Mouse (Mus musculus) liver, embryonic 12.5 days (tissue): ENCODE results near the gene Brk1. TPM values are rescaled to one million over a fixed set of nuclear protein-coding genes. Genes with fewer than 3 reads are reported as not detected.
A peak's percentile ranks its signal among the peaks of the same experiment; 100 is the strongest.

Source experiments
- ATAC-seq: fragments of 200-750 bp; cut with Nextera tagmentation; 2 replicates; pipeline ENCODE4 v1.8.0; 2017; ENCODE audit warnings: moderate number of reproducible peaks, mild to moderate bottlenecking, moderate library complexity
- H3K27ac ChIP-seq: fragments of 300-500 bp; sonication (generic); 2 replicates; pipeline ENCODE4 v1.5.1; 2016; ENCODE audit warnings: mild to moderate bottlenecking
- H3K27me3 ChIP-seq: fragments of 300-500 bp; sonication (generic); replicated peaks from 2 replicates; pipeline ENCODE4 v1.6.1; 2016; ENCODE audit warnings: mild to moderate bottlenecking, moderate library complexity
- H3K36me3 ChIP-seq: fragments of 300-500 bp; sonication (generic); 2 replicates; pipeline ENCODE4 v1.6.1; 2016; ENCODE audit warnings: mild to moderate bottlenecking, moderate library complexity
- H3K4me1 ChIP-seq: fragments of 300-500 bp; sonication (generic); 2 replicates; pipeline ENCODE4 v1.6.1; 2016
- H3K4me2 ChIP-seq: fragments of 300-500 bp; sonication (generic); 2 replicates; pipeline ENCODE4 v1.6.1; 2016; ENCODE audit warnings: mild to moderate bottlenecking, moderate library complexity
- H3K4me3 ChIP-seq: fragments of 300-500 bp; sonication (generic); 2 replicates; pipeline ENCODE4 v1.5.1; 2016; ENCODE audit warnings: mild to moderate bottlenecking, moderate library complexity
- H3K9ac ChIP-seq: fragments of 300-500 bp; sonication (generic); 2 replicates; pipeline ENCODE4 v1.6.1; 2016; ENCODE audit warnings: mild to moderate bottlenecking, moderate library complexity
- H3K9me3 ChIP-seq: fragments of 300-500 bp; sonication (generic); replicated peaks from 2 replicates; pipeline ENCODE4 v1.6.1; 2016; ENCODE audit warnings: mild to moderate bottlenecking, moderate library complexity
- WGBS: fragments of 180-500 bp; shearing (Covaris S2); methylation state at CpG from one replicate; pipeline ENCODE4 v1.1.7; 2016; ENCODE audit not compliant: insufficient replicate concordance; 5-methylcytosine and 5-hydroxymethylcytosine counted together
- polyA plus RNA-seq: library from polyadenylated mRNA; unstranded; fragments of >200 nt; fragmentation: Nextera tagmentation; extraction: Ambion mirVana; gene quantifications from 2 replicates; pipeline ENCODE4 v1.2.1, GENCODE M21; 2016

The Brk1 gene
- polyA plus RNA-seq, 1 experiment from 2014 or later, result 109 TPM

- Histone ChIP-seq H3K4me3 (no peak overlapping the region), H3K27me3 (no peaks in the 10 kb centered on the region), H3K4me2 (no peak overlapping the region), H3K4me1 (peaks cover 37% of the 10 kb centered on the region), H3K9me3 (no peaks in the 10 kb centered on the region), H3K36me3 (peaks cover 21% of the 10 kb centered on the region), H3K27ac (no peak overlapping the region), H3K9ac (no peak overlapping the region)
- 77% methylated on average over 6 of the region's 6 CpGs for WGBS
- no peak for ATAC-seq
Observed at GRCm38 (mm10) chr6:113602821-113603220, 1.8 kb upstream of the Brk1 start.

DNA sequence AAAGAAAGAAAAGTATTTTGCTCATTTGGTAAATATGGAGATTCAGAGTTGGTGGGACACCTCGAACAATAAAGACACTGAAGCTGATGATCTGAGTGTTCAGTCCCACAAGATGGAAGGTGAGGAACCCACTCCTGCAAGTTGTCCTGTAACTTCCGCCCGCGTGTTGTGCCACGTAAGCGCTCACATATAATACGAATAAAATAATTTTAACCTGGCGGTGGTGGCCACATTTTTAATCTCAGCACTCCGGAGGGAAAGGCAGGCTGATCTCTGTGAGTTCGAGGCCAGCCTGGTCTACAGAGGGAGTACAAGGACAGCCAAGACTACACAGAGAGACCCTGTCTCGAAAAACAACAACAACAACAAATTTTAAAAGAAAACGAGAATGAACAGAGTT, 579 bp upstream of the Brk1 start:
- no peaks in the 10 kb centered on the region for H3K27me3 ChIP-seq
- H3K27ac ChIP-seq, result peak overlapping the region; percentile 77; the same call in 1 of the 2 replicates
- H3K4me1 ChIP-seq, result peaks cover 41% of the 10 kb centered on the region
- H3K9ac ChIP-seq, result peak overlapping the region; percentile 87
- 42% methylated on average over 12 of the region's 12 CpGs for whole genome bisulfite sequencing
- ATAC-seq, result peak; percentile 16
- H3K9me3 ChIP-seq, result no peaks in the 10 kb centered on the region
- peak overlapping the region; percentile 92 for H3K4me3 ChIP-seq
- H3K36me3 ChIP-seq, result peaks cover 25% of the 10 kb centered on the region
- peak overlapping the region; percentile 85 for H3K4me2 ChIP-seq

DNA sequence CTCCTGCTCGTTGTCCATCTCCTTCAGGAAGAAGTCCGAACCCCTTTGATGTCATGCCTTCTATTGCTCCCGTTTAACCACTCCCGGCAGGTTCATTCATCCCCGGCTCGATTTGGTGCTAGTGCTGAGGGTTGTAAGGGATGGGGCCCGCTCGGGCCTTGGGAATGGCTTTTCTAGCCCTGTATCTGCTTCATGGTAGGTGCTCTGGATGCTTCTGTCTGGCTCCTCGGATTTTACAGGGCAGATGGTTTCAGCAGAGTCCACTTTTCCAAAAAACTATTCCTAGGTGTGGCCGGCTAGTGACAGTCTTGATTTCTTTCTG, 613 bp downstream of the Brk1 start:
- H3K27me3 ChIP-seq, result no peaks in the 10 kb centered on the region
- peak; percentile 25 for ATAC-seq
- peak overlapping the region; percentile 92 for H3K4me3 ChIP-seq
- no peaks in the 10 kb centered on the region for H3K9me3 ChIP-seq
- peak overlapping the region; percentile 85 for H3K4me2 ChIP-seq
- H3K36me3 ChIP-seq, result peaks cover 35% of the 10 kb centered on the region
- H3K4me1 ChIP-seq, result peaks cover 41% of the 10 kb centered on the region
- H3K27ac ChIP-seq, result peak overlapping the region; percentile 77
- H3K9ac ChIP-seq, result peak overlapping the region; percentile 87
- WGBS, result 3% methylated on average over 10 of the region's 10 CpGs

DNA sequence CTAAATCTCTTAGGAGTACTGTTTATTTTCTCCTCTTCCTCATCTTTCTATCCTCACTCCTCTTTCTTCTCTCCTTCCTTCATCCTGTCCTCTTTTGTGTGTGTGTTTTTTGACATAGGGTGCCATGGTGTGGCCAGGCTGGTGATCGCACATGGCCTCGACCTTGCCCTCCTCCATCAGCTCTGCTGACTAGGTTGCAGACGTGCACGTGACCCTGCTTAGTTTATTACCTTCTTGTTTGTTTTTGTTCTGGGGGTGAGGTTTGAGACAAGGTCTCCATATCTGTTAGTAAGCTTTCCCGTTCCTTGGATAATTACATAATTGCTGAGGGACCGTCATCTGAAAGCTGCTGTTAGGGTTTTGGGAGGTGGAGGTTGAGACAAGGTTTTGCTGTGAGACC, 4.3 kb downstream of the Brk1 start:
- Histone ChIP-seq H3K27me3 (no peaks in the 10 kb centered on the region), H3K36me3 (peaks cover 65% of the 10 kb centered on the region), H3K27ac (no peak overlapping the region), H3K4me2 (no peak overlapping the region), H3K4me3 (no peak overlapping the region), H3K9ac (no peak overlapping the region), H3K4me1 (peaks cover 35% of the 10 kb centered on the region), H3K9me3 (no peaks in the 10 kb centered on the region)
- ATAC-seq, result no peak
- 79% methylated on average over 6 of the region's 6 CpGs for WGBS

DNA sequence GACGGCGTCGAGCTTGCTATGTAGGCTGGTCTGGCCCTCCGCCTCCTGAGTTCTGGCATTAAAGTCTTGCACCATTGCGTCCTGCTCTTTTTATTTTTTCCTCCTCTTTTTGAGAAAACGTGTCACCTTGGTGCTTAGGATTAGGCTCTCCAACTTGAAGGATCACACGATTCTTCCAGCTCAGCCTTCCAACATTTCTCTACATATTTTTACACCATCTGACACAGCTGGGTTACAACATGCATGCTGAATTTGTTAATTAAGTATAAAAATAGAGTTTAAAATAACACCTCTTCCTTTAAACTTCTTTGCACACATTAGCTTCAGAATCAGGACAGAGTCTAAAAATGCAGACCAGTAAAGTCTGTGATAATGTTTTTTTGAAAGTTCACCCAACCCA, 4.7 kb downstream of the Brk1 start:
- Histone ChIP-seq H3K4me1 (peaks cover 31% of the 10 kb centered on the region), H3K27me3 (no peaks in the 10 kb centered on the region), H3K4me2 (no peak overlapping the region), H3K9ac (no peak overlapping the region), H3K27ac (no peak overlapping the region), H3K9me3 (no peaks in the 10 kb centered on the region), H3K4me3 (no peak overlapping the region), H3K36me3 (peaks cover 69% of the 10 kb centered on the region)
- 89% methylated on average over 7 of the region's 7 CpGs for WGBS
- ATAC-seq, result no peak

GRCm38 (mm10) chr6:113612258-113612969, 7.8 kb downstream of the Brk1 start:
- Histone ChIP-seq H3K4me3 (no peak overlapping the region), H3K9me3 (no peaks in the 10 kb centered on the region), H3K9ac (no peak overlapping the region), H3K27me3 (no peaks in the 10 kb centered on the region), H3K4me1 (peaks cover 9% of the 10 kb centered on the region; the same call in 1 of the 2 replicates), H3K27ac (no peak overlapping the region), H3K4me2 (no peak overlapping the region), H3K36me3 (peaks cover 88% of the 10 kb centered on the region)
- no peak for ATAC-seq
- WGBS, result 81% methylated on average over 8 of the region's 8 CpGs

DNA sequence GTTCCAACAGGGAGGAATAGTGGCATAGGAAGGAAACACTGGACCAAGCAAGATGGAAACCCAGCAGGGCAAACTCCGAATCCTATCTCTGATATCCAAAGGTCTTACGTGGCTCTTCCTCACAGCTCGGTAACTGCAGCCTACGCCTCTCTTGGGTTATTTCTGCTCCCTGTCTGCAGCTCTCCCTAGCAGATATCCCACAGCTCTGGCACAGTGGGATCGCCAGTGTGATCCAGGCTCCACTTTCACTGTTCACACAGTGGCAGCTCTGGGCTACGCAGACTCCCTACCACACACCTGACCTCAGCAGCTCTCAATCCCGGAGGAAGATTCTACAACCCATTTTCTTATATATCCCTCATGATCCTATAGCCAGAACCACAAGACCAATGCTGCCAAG, 9.6 kb downstream of the Brk1 start:
- ATAC-seq, result no peak

GRCm38 (mm10) chr6:113614997-113615396, 10.4 kb downstream of the Brk1 start:
- Histone ChIP-seq H3K9ac (no peak overlapping the region), H3K4me1 (0 out of 2 replicates have a peak, but pooled peaks cover 3% of the 10 kb centered on the region), H3K9me3 (no peaks in the 10 kb centered on the region), H3K36me3 (peaks cover 81% of the 10 kb centered on the region), H3K27ac (no peak overlapping the region), H3K4me3 (no peak overlapping the region), H3K27me3 (no peaks in the 10 kb centered on the region), H3K4me2 (no peak overlapping the region)
- ATAC-seq, result no peak
- 90% methylated on average over 8 of the region's 8 CpGs for WGBS

More for the DNA sequence above, 9.6 kb downstream of the Brk1 start:
- Histone ChIP-seq H3K9ac (no peak overlapping the region), H3K9me3 (no peaks in the 10 kb centered on the region), H3K27me3 (no peaks in the 10 kb centered on the region), H3K4me3 (no peak overlapping the region), H3K4me1 (0 out of 2 replicates have a peak, but pooled peaks cover 3% of the 10 kb centered on the region), H3K27ac (no peak overlapping the region), H3K36me3 (peaks cover 88% of the 10 kb centered on the region), H3K4me2 (no peak overlapping the region)
- 93% methylated on average over 7 of the region's 7 CpGs for WGBS

DNA sequence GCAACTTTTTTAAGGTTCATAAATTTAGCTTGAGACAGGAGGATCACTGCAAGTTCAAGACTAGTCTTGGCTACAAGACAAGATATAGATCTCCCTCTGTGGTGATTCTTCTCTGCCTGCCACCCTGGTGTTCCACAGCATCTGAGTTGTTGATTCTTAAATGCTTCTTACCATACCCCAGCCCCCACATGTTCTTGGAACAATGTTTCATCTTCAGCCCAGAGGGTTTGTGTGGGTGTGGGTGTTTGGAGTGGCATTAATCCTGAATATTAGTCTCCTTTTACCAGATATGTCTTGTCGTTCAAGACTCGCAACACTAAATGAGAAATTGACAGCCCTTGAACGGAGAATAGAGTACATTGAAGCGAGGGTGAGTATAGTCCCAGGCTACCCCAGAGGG, 10.9 kb downstream of the Brk1 start:
- Histone ChIP-seq H3K27me3 (no peaks in the 10 kb centered on the region), H3K4me3 (no peak overlapping the region), H3K9ac (no peak overlapping the region), H3K9me3 (no peaks in the 10 kb centered on the region), H3K4me2 (no peak overlapping the region), H3K36me3 (peaks cover 76% of the 10 kb centered on the region), H3K27ac (no peak overlapping the region), H3K4me1 (0 out of 2 replicates have a peak, but pooled peaks cover 1% of the 10 kb centered on the region)
- ATAC-seq, result no peak
- 89% methylated on average over 4 of the region's 4 CpGs for WGBS

GRCm38 (mm10) chr6:113623386-113623785, 18.8 kb downstream of the Brk1 start:
- WGBS, result 43% methylated on average over 5 of the region's 5 CpGs
- Histone ChIP-seq H3K4me3 (peak overlapping the region; percentile 84), H3K4me1 (peaks cover 33% of the 10 kb centered on the region), H3K36me3 (peaks cover 16% of the 10 kb centered on the region), H3K27me3 (no peaks in the 10 kb centered on the region), H3K4me2 (peak overlapping the region; percentile 96), H3K9me3 (no peaks in the 10 kb centered on the region), H3K27ac (peak overlapping the region; percentile 88; the same call in 1 of the 2 replicates), H3K9ac (peak overlapping the region; percentile 83)
- ATAC-seq, result no peak; the same call in 1 of the 2 replicates

DNA sequence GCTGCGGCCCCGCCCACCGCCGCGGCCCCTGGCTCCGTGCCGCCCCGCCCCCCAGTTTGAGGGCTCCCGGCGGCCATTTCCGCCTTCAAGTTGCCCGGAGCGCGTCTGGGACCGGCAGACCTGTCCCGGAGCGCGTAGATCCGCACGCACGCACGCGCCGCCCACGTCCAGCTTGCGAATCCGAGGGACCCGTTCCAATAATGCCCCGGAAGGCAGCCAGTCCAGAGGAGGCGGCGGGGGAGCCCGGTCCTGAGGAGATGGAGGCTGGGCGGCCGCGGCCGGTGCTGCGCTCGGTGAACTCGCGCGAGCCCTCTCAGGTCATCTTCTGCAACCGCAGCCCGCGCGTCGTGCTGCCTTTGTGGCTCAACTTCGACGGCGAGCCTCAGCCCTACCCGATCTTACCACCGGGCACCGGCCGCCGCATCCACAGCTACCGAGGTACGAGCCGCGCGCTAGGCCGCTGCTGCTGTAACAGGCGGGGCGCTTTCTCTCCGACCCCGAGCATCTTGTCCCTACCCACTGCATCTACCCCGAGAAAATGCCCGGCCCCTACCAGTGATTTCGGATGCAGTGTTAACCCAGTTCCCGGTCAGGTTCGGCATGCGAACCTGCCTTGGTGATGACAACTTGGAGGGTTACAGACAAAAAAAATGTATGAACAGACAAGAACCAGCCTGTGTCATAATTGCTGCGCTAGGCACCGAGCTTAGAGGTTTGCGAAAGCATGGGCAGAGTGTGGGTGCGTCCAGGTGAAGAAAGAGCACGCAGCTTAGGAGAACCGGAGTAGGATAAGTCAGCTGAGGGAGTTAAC, 19.6 kb downstream of the Brk1 start, which contains the start of gene Vhl:
Gene Vhl (plus strand): TSS at position 19 of the 811 bp plus-strand sequence.
- WGBS, result 2% methylated on average over 67 of the region's 76 CpGs
- peaks cover 33% of the 10 kb centered on the region for H3K4me1 ChIP-seq
- H3K27ac ChIP-seq, result peak within 1 kb of the TSS; percentile 88
- H3K27me3 ChIP-seq, result no peaks in the 10 kb centered on the region
- peak within 1 kb of the TSS; percentile 83 for H3K9ac ChIP-seq
- H3K9me3 ChIP-seq, result no peaks in the 10 kb centered on the region
- H3K4me3 ChIP-seq, result peak within 1 kb of the TSS; percentile 84
- peak; percentile 87 for ATAC-seq
- peak within 1 kb of the TSS; percentile 96 for H3K4me2 ChIP-seq
- peaks cover 16% of the 10 kb centered on the region for H3K36me3 ChIP-seq
